Mouse (Mus musculus) stomach, embryonic 16.5 days (tissue): ENCODE measurements at regions not wholly inside any gene's neighbourhood (a gene's known extent, or its start where the extent isn't known, plus 50 kb on each side); places are given as distances from the start of the nearest gene placed in this dataset.

Experiments used
- ATAC-seq: fragments of 200-750 bp; cut with Nextera tagmentation; 2 replicates; pipeline ENCODE4 v1.8.0; 2017; ENCODE audit warnings: moderate number of reproducible peaks, moderate TSS enrichment; ENCODE audit not compliant: insufficient read depth, low FRiP score
- H3K27ac ChIP-seq: fragments of 300-500 bp; sonication (generic); 2 replicates; pipeline ENCODE4 v1.5.1; 2014; ENCODE audit warnings: low read length
- H3K27me3 ChIP-seq: fragments of 300-500 bp; sonication (generic); 2 replicates; pipeline ENCODE4 v1.6.1; 2014; ENCODE audit warnings: low read length, control low read depth, mixed read lengths; ENCODE audit not compliant: control insufficient read depth, insufficient read depth
- H3K36me3 ChIP-seq: fragments of 300-500 bp; sonication (generic); 2 replicates; pipeline ENCODE4 v1.6.1; 2014; ENCODE audit warnings: low read length; ENCODE audit not compliant: control insufficient read depth, insufficient read depth
- H3K4me1 ChIP-seq: fragments of 300-500 bp; sonication (generic); 2 replicates; pipeline ENCODE4 v1.6.1; 2014; ENCODE audit warnings: low read length, control low read depth, mixed read lengths; ENCODE audit not compliant: control insufficient read depth, insufficient read depth
- H3K4me2 ChIP-seq: fragments of 300-500 bp; sonication (generic); 2 replicates; pipeline ENCODE4 v1.6.1; 2014; ENCODE audit warnings: low read depth, low read length, mixed read lengths
- H3K4me3 ChIP-seq: fragments of 300-500 bp; sonication (generic); replicated peaks from 2 replicates; pipeline ENCODE4 v1.5.1; 2014; ENCODE audit warnings: mild to moderate bottlenecking, low read length
- H3K9ac ChIP-seq: fragments of 300-500 bp; sonication (generic); 2 replicates; pipeline ENCODE4 v1.6.1; 2014; ENCODE audit warnings: low read length
- H3K9me3 ChIP-seq: fragments of 300-500 bp; sonication (generic); replicated peaks from 2 replicates; pipeline ENCODE4 v1.6.1; 2016; ENCODE audit warnings: low read length, control low read depth; ENCODE audit not compliant: control insufficient read depth
- WGBS: fragments of 180-500 bp; shearing (Covaris S2); extraction: QIAGEN DNeasy Blood & Tissue Kit; methylation state at CpG from one replicate; pipeline ENCODE4 v1.1.7; 2014; 5-methylcytosine and 5-hydroxymethylcytosine counted together

GRCm38 (mm10) chr5:4582702-4583475 lies 174.9 kb downstream of the Fzd1 start:
- 86% methylated on average over 1 of the region's 1 CpGs for whole genome bisulfite sequencing
- H3K9me3 ChIP-seq = no peaks in the 10 kb centered on the region

GRCm38 (mm10) chr5:4580185-4580839 lies 177.5 kb downstream of the Fzd1 start:
- 72% methylated on average over 8 of the region's 8 CpGs for WGBS
- Histone ChIP-seq H3K27me3 (no peaks in the 10 kb centered on the region), H3K4me2 (no peak overlapping the region), H3K4me3 (no peak overlapping the region), H3K9me3 (no peaks in the 10 kb centered on the region), H3K36me3 (no peaks in the 10 kb centered on the region), H3K9ac (no peak overlapping the region), H3K4me1 (no peaks in the 10 kb centered on the region), H3K27ac (no peak overlapping the region)
- no peak for ATAC-seq

More at GRCm38 (mm10) chr5:4582702-4583475, 174.9 kb downstream of the Fzd1 start:
- no peaks in the 10 kb centered on the region for H3K4me1 ChIP-seq
- H3K4me2 ChIP-seq = no peak overlapping the region
- no peak overlapping the region for H3K9ac ChIP-seq
- H3K4me3 ChIP-seq = no peak overlapping the region
- H3K36me3 ChIP-seq = no peaks in the 10 kb centered on the region
- no peaks in the 10 kb centered on the region for H3K27me3 ChIP-seq
- no peak for ATAC-seq
- H3K27ac ChIP-seq = no peak overlapping the region

GRCm38 (mm10) chr5:4578856-4579255 lies 179.0 kb downstream of the Fzd1 start:
- no peaks in the 10 kb centered on the region for H3K4me1 ChIP-seq
- H3K27ac ChIP-seq = no peak overlapping the region
- 62% methylated on average over 3 of the region's 3 CpGs for WGBS

GRCm38 (mm10) chr5:4577179-4577578 lies 180.7 kb downstream of the Fzd1 start:
- Histone ChIP-seq H3K27ac (no peak overlapping the region), H3K9ac (no peak overlapping the region), H3K9me3 (no peaks in the 10 kb centered on the region), H3K27me3 (no peaks in the 10 kb centered on the region), H3K4me2 (no peak overlapping the region), H3K36me3 (no peaks in the 10 kb centered on the region), H3K4me1 (no peaks in the 10 kb centered on the region), H3K4me3 (no peak overlapping the region)
- ATAC-seq = no peak
- 81% methylated on average over 6 of the region's 6 CpGs for WGBS

More at GRCm38 (mm10) chr5:4578856-4579255, 179.0 kb downstream of the Fzd1 start:
- ATAC-seq = no peak
- Histone ChIP-seq H3K4me2 (no peak overlapping the region), H3K36me3 (no peaks in the 10 kb centered on the region), H3K27me3 (no peaks in the 10 kb centered on the region), H3K9ac (no peak overlapping the region), H3K9me3 (no peaks in the 10 kb centered on the region), H3K4me3 (no peak overlapping the region)

- H3K27me3 ChIP-seq = no peaks in the 10 kb centered on the region
- no peaks in the 10 kb centered on the region for H3K4me1 ChIP-seq
- WGBS = 41% methylated on average over 6 of the region's 6 CpGs
- H3K36me3 ChIP-seq = no peaks in the 10 kb centered on the region
- ATAC-seq = no peak
- no peak overlapping the region for H3K4me2 ChIP-seq
- H3K4me3 ChIP-seq = no peak overlapping the region
- H3K27ac ChIP-seq = no peak overlapping the region
- no peak overlapping the region for H3K9ac ChIP-seq
- H3K9me3 ChIP-seq = no peaks in the 10 kb centered on the region
These were observed 194.0 kb downstream of the Fzd1 start for GRCm38 (mm10) chr5:4563862-4564261.

GRCm38 (mm10) chr5:4561661-4562060 lies 196.2 kb downstream of the Fzd1 start:
- WGBS = 44% methylated on average over 8 of the region's 8 CpGs
- Histone ChIP-seq H3K9ac (no peak overlapping the region), H3K27me3 (no peaks in the 10 kb centered on the region), H3K4me1 (no peaks in the 10 kb centered on the region), H3K36me3 (no peaks in the 10 kb centered on the region), H3K27ac (no peak overlapping the region), H3K4me2 (no peak overlapping the region), H3K9me3 (no peaks in the 10 kb centered on the region), H3K4me3 (no peak overlapping the region)
- ATAC-seq = no peak

- H3K4me3 ChIP-seq = no peak overlapping the region
- no peaks in the 10 kb centered on the region for H3K36me3 ChIP-seq
- ATAC-seq = no peak
- no peak overlapping the region for H3K27ac ChIP-seq
- 37% methylated on average over 4 of the region's 4 CpGs for WGBS
- H3K27me3 ChIP-seq = no peaks in the 10 kb centered on the region
- no peak overlapping the region for H3K4me2 ChIP-seq
- H3K9ac ChIP-seq = no peak overlapping the region
- no peaks in the 10 kb centered on the region for H3K9me3 ChIP-seq
- no peaks in the 10 kb centered on the region for H3K4me1 ChIP-seq
These were observed 196.7 kb downstream of the Fzd1 start for GRCm38 (mm10) chr5:4561139-4561470.

GRCm38 (mm10) chr5:4560370-4561138 lies 197.3 kb downstream of the Fzd1 start:
- Histone ChIP-seq H3K4me3 (no peak overlapping the region), H3K27me3 (no peaks in the 10 kb centered on the region), H3K9me3 (no peaks in the 10 kb centered on the region), H3K27ac (no peak overlapping the region), H3K4me2 (no peak overlapping the region), H3K36me3 (no peaks in the 10 kb centered on the region), H3K9ac (no peak overlapping the region), H3K4me1 (no peaks in the 10 kb centered on the region)
- no peak for ATAC-seq
- WGBS = 53% methylated on average over 7 of the region's 7 CpGs

- H3K9me3 ChIP-seq = no peaks in the 10 kb centered on the region
- 55% methylated on average over 2 of the region's 2 CpGs for WGBS
- no peaks in the 10 kb centered on the region for H3K4me1 ChIP-seq
- no peaks in the 10 kb centered on the region for H3K36me3 ChIP-seq
- H3K4me2 ChIP-seq = no peak overlapping the region
- no peak for ATAC-seq
- no peak overlapping the region for H3K4me3 ChIP-seq
- H3K27me3 ChIP-seq = no peaks in the 10 kb centered on the region
- H3K27ac ChIP-seq = no peak overlapping the region
- no peak overlapping the region for H3K9ac ChIP-seq
These were observed 202.9 kb downstream of the Fzd1 start for GRCm38 (mm10) chr5:4554972-4555371.
